Mouse (Mus musculus) gonadal fat pad, adult 2 months (tissue): Measurements from ENCODE around the gene Abcc8. TPM values are rescaled to one million over a fixed set of nuclear protein-coding genes. Genes with fewer than 3 reads are reported as not detected.

Source experiments
- DNase-seq: peaks from one replicate; pipeline ENCODE4 v3.0.0-alpha.2; 2012; ENCODE audit warnings: low read depth
- polyA plus RNA-seq: library from polyadenylated mRNA; depleted of rRNA; stranded (reverse); fragments of >200 nt; gene quantifications from 2 replicates; pipeline ENCODE4 v1.2.3, GENCODE M21; 2012

The Abcc8 gene
- polyA plus RNA-seq, 1 experiment: 2.8 TPM

GRCm38 (mm10) chr7:46154498-46155488, 25.0 kb downstream of the Abcc8 start:
- peak; percentile 9 for DNase-seq

- no peak for DNase-seq
Measured at GRCm38 (mm10) chr7:46152819-46153351, 26.9 kb downstream of the Abcc8 start.

- DNase-seq: no peak
Measured at GRCm38 (mm10) chr7:46147417-46147816, 32.4 kb downstream of the Abcc8 start.

- no peak for DNase-seq
Measured at GRCm38 (mm10) chr7:46146675-46147308, 33.0 kb downstream of the Abcc8 start.

- DNase-seq: no peak
Measured at GRCm38 (mm10) chr7:46144061-46144460, 35.8 kb downstream of the Abcc8 start.

- no peak for DNase-seq
Measured at GRCm38 (mm10) chr7:46138329-46138930, 41.4 kb downstream of the Abcc8 start.

- no peak for DNase-seq
Measured at GRCm38 (mm10) chr7:46133858-46134257, 46.0 kb downstream of the Abcc8 start.

- DNase-seq: no peak
Measured at GRCm38 (mm10) chr7:46132229-46132628, 47.6 kb downstream of the Abcc8 start.

DNA sequence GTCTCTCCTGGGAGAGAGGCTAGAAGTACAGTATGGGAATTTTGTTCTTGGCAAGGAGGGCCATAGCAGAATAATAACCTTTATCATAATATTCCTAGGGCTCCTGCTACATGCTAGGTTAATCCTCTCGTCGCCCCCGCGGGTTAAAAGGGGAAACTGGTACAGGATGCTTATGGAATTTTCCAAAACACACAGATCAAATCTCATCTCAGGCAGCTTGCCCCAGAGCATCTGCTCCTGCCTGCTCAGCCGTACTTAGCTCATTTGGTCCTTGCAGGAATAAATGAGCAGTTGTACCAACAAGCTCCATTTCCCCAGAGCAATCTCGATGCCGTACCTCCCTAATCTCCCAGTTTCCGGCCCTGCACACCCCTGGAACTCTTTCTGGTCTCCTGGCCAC, 48.0 kb downstream of the Abcc8 start:
- DNase-seq: no peak

GRCm38 (mm10) chr7:46131266-46131665, 48.6 kb downstream of the Abcc8 start:
- DNase-seq: no peak

DNA sequence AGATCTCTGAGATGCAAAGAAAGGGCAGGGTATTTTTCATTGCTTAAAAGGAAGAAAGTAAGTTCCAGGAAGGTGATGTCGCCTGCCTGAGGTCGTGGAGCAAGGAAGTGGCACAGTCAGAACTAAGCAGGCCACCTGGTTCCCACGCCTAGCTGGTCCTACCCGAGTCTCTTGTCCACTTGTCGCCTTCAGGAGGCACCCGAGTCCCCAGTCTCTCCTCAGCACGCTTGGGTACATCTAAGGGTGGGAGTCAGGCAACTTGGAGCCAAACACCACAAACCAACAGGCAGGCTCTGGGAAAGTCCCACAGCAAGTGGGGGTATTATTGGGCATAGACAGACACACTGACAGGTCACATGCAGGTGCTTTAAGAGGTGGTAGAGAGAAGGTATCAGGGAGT, 49.1 kb downstream of the Abcc8 start:
- DNase-seq: no peak

- no peak for DNase-seq
Measured at GRCm38 (mm10) chr7:46129463-46130179, 50.2 kb downstream of the Abcc8 start.

DNA sequence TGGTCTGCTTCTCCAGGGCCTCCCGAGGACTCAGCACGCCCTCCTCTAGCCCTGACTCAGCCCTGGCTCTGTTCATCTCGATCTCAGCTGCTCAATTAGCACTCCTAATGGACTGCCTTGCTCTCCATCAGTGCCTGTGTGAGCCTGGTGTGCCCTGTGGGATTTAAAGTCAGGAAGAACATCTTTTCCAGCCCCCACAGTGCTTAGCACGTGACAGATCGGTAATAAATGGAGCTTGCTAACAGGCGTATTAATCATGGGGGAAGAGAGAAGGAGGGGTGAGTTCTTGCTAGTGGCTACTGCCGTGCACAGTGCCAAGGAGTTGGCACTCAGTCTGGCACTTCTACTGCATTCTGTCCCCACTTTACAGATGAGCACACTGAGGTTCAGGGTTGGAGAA, 51.6 kb downstream of the Abcc8 start:
- DNase-seq: no peak

DNA sequence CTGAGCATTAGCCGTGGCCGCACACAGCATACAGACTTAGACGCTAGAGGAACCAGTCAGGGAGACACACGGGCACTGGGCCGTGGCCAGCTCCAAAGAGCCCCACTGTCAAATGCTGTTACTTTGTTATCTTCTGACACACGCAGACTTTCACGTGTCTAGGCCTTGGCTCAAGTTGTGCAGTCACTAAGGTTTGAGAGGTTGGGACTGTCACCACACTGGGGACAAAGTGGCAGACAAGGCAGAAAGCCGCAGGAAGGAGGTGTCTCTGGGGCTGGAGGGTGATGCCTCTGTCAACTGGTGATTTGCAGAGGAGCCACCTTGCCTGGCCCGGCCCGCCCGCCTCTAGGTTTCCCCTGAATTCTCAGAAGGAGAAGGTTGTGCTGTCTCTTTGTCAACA, 54.5 kb downstream of the Abcc8 start:
- no peak for DNase-seq

DNA sequence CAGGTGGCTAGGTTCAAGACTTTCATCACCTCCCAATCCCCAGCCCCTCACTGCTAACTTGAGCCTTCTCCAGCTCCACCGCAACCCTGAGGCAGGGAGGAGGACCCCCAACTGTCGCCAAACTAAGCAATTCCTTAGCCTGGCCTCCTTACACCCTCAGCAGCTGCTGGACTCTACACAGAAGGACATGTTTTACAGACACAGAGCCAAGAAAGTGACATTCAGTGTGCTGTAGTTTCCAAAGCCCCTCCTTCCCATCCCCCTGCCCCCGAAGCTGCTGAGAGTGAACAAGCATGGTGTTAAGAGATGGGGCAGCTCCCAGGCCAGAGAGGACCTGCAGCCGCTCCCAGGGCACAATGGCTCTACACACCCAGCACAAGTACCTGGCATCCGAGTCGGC, 55.4 kb downstream of the Abcc8 start:
- no peak for DNase-seq

- DNase-seq: no peak
Measured at GRCm38 (mm10) chr7:46122964-46123363, 56.9 kb downstream of the Abcc8 start.

- no peak for DNase-seq
Measured at GRCm38 (mm10) chr7:46117035-46117434, 62.8 kb downstream of the Abcc8 start.

DNA sequence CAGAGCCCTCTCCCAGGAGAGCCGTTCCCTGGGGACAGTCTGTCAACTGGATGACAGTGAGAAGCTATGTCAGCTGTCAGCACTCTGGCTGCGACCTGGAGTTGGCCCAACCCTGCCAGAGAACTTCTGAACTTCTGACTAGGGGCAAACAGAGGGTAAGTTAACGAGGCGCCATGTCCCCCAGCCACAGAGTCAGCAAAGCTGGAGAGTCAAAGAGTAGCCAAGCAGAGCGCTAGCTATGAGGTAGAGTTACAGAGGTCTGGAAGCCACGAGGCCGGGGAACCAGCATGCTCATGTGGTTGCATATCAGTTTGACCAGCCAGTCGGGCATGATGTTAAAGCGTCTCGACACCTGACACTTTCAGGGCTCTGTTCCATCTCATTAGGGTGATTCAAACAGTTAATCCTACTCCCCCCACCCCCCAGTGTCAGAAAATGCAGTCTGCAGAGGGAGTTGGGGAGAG, 63.7 kb downstream of the Abcc8 start:
- no peak for DNase-seq

- DNase-seq: no peak
Measured at GRCm38 (mm10) chr7:46113435-46113834, 66.4 kb downstream of the Abcc8 start.

DNA sequence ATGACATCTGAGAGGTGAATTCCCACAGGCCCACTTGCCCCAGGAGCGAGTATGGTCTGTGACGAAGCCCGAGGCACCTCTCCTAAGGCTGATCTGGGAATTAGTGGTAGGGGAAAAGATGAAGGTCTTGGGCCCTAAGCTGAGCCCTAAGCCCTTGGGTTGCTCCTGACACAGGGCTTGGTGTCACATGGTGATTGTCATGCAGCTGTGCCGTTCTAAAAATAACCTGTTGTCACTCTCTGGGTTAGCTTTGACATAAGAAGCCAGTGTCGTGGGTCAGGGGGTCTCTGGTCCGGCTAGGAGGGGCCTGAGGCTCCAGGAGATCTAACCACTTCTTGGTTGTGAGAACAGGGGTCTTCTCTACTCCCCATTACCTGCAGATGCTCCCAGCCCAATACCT, 67.9 kb downstream of the Abcc8 start:
- no peak for DNase-seq

- no peak for DNase-seq
Measured at GRCm38 (mm10) chr7:46111212-46111817, 68.5 kb downstream of the Abcc8 start.
